Mouse (Mus musculus) cerebellum, postnatal 25 days (tissue): ENCODE results near the gene Trpv2.

Experiments used
- DNase-seq, 2 experiments: peaks; one replicate each; pipeline ENCODE4 v3.0.0; 2021; ENCODE audit warnings: mixed read lengths in 2 of 2

Gene Trpv2

GRCm38 (mm10) chr11:62558961-62559646, 15.2 kb upstream of the Trpv2 start:
- no peak for DNase-seq

- peak; percentile 25 to 39 for DNase-seq
Measured at GRCm38 (mm10) chr11:62560463-62561016, 13.7 kb upstream of the Trpv2 start.

- no peak for DNase-seq
Measured at GRCm38 (mm10) chr11:62563590-62563989, 10.7 kb upstream of the Trpv2 start.

GRCm38 (mm10) chr11:62565747-62566146, 8.5 kb upstream of the Trpv2 start:
- DNase-seq, result no peak

GRCm38 (mm10) chr11:62566211-62566610, 8.1 kb upstream of the Trpv2 start:
- no peak for DNase-seq

- DNase-seq, result no peak
Measured at GRCm38 (mm10) chr11:62568300-62568699, 6.0 kb upstream of the Trpv2 start.

GRCm38 (mm10) chr11:62574703-62575085, 408 bp downstream of the Trpv2 start:
- DNase-seq, result no peak

GRCm38 (mm10) chr11:62575297-62575658, 992 bp downstream of the Trpv2 start:
- peak; percentile 93 to 95 for DNase-seq

GRCm38 (mm10) chr11:62575659-62576438, 1.6 kb downstream of the Trpv2 start:
- DNase-seq, result peak; percentile 82 to 90

- peak; percentile 25 to 46 for DNase-seq
Measured at GRCm38 (mm10) chr11:62576530-62577152, 2.4 kb downstream of the Trpv2 start.

GRCm38 (mm10) chr11:62583031-62583430, 8.7 kb downstream of the Trpv2 start:
- no peak for DNase-seq

- DNase-seq, result no peak
Measured at GRCm38 (mm10) chr11:62584671-62585206, 10.5 kb downstream of the Trpv2 start.

GRCm38 (mm10) chr11:62587034-62587433, 12.7 kb downstream of the Trpv2 start:
- no peak for DNase-seq

GRCm38 (mm10) chr11:62589391-62589790, 15.1 kb downstream of the Trpv2 start:
- DNase-seq, result no peak

GRCm38 (mm10) chr11:62591026-62591425, 16.7 kb downstream of the Trpv2 start:
- peak; percentile 66 to 73 for DNase-seq

GRCm38 (mm10) chr11:62591904-62592575, 17.8 kb downstream of the Trpv2 start:
- DNase-seq, result no peak

GRCm38 (mm10) chr11:62598571-62598970, 24.3 kb downstream of the Trpv2 start:
- no peak for DNase-seq

- no peak for DNase-seq
Measured at GRCm38 (mm10) chr11:62601732-62602618, 27.7 kb downstream of the Trpv2 start.

GRCm38 (mm10) chr11:62602619-62603311, 28.5 kb downstream of the Trpv2 start:
- DNase-seq, result peak; percentile 98

GRCm38 (mm10) chr11:62603312-62604056, 29.2 kb downstream of the Trpv2 start:
- DNase-seq, result no peak
